Mouse (Mus musculus) MEL (cell line): ENCODE measurements around the gene Gnai2. TPM values are rescaled to one million over a fixed set of nuclear protein-coding genes. Genes with fewer than 3 reads are reported as not detected.

Experiments
- DNase-seq: peaks from one replicate; pipeline ENCODE4 v3.0.0; 2011; ENCODE audit warnings: low read depth, low spot score
- H3K27ac ChIP-seq: 2 replicates; pipeline ENCODE4 v1.5.1; 2012; ENCODE audit warnings: low read depth, mild to moderate bottlenecking, control low read depth, low read length, moderate library complexity; ENCODE audit not compliant: control insufficient read depth
- H3K27me3 ChIP-seq, 2 experiments: fragments of 150-350 bp in 1 of 2; sonication (generic) in 1 of 2; 2 replicates each; pipeline ENCODE4 v1.6.1; 2012; ENCODE audit warnings: low read length in 2 of 2, mild to moderate bottlenecking in 2 of 2, improper control_type of control experiment in 1 of 2, moderate library complexity in 1 of 2; ENCODE audit not compliant: insufficient read depth in 2 of 2, control insufficient read depth in 1 of 2
- H3K36me3 ChIP-seq, 2 experiments: 2 replicates each; pipeline ENCODE4 v1.6.1; 2012 to 2014; ENCODE audit warnings: low read length in 2 of 2, improper control_type of control experiment in 1 of 2, inconsistent platforms in 1 of 2, mild to moderate bottlenecking in 1 of 2; ENCODE audit not compliant: insufficient read depth in 2 of 2, control insufficient read depth in 1 of 2
- H3K4me1 ChIP-seq, 2 experiments: fragments of 150-350 bp in 1 of 2; sonication (generic) in 1 of 2; 2 replicates each; pipeline ENCODE4 v1.6.1; 2012; ENCODE audit warnings: low read length in 2 of 2, improper control_type of control experiment in 1 of 2, mild to moderate bottlenecking in 1 of 2; ENCODE audit not compliant: insufficient read depth in 2 of 2, control insufficient read depth in 1 of 2
- H3K4me3 ChIP-seq, 2 experiments: fragments of 150-350 bp in 1 of 2; sonication (generic) in 1 of 2; 2 replicates each; pipeline ENCODE4 v1.5.1; 2012; ENCODE audit warnings: low read depth in 2 of 2, low read length in 2 of 2, mild to moderate bottlenecking in 2 of 2, moderate library complexity in 2 of 2, control low read depth in 1 of 2, improper control_type of control experiment in 1 of 2; ENCODE audit not compliant: control insufficient read depth in 1 of 2, insufficient read depth in 1 of 2
- H3K79me2 ChIP-seq: 2 replicates; pipeline ENCODE4 v1.6.1; 2012; ENCODE audit warnings: mild to moderate bottlenecking, low read length, moderate library complexity; ENCODE audit not compliant: control insufficient read depth, poor library complexity, insufficient read depth
- H3K9ac ChIP-seq: 2 replicates; pipeline ENCODE4 v1.6.1; 2012; ENCODE audit warnings: low read depth, mild to moderate bottlenecking, control low read depth, low read length, moderate library complexity; ENCODE audit not compliant: control insufficient read depth, poor library complexity, severe bottlenecking
- H3K9me3 ChIP-seq: fragments of 150-350 bp; sonication (generic); replicated peaks from 2 replicates; pipeline ENCODE4 v1.6.1; 2012; ENCODE audit warnings: mild to moderate bottlenecking, low read length, improper control_type of control experiment, moderate library complexity; ENCODE audit not compliant: insufficient read depth
- BHLHE40 ChIP-seq: IDR thresholded peaks from 2 replicates; pipeline ENCODE4 v1.6.1; 2012; ENCODE audit warnings: low read depth, mild to moderate bottlenecking, inconsistent platforms, low read length, improper control_type of control experiment, borderline replicate concordance
- CHD1 ChIP-seq: IDR thresholded peaks from 2 replicates; pipeline ENCODE4 v1.6.1; 2012; ENCODE audit warnings: low read depth, mild to moderate bottlenecking, inconsistent platforms, low read length, improper control_type of control experiment
- CTCF ChIP-seq, 3 experiments: IDR thresholded peaks in 2 of 3; conservative IDR thresholded peaks in 1 of 3; 2 replicates each; pipeline ENCODE4 v1.5.1; 2011 to 2012; ENCODE audit warnings: low read length in 3 of 3, low read depth in 2 of 3, mild to moderate bottlenecking in 2 of 3, improper control_type of control experiment in 1 of 3, inconsistent platforms in 1 of 3, mixed read lengths in 1 of 3, moderate library complexity in 1 of 3; ENCODE audit not compliant: control insufficient read depth in 1 of 3, insufficient read depth in 1 of 3, poor library complexity in 1 of 3, severe bottlenecking in 1 of 3
- E2F4 ChIP-seq: IDR thresholded peaks from 2 replicates; pipeline ENCODE4 v1.6.1; 2011; ENCODE audit warnings: low read depth, low read length, improper control_type of control experiment, borderline replicate concordance
- ELF1 ChIP-seq: IDR thresholded peaks from 2 replicates; pipeline ENCODE4 v1.6.1; 2014; ENCODE audit warnings: low read depth, mild to moderate bottlenecking, inconsistent platforms, low read length, improper control_type of control experiment, moderate library complexity
- JUND ChIP-seq: IDR thresholded peaks from 2 replicates; pipeline ENCODE4 v1.6.1; 2011; ENCODE audit warnings: low read depth, mild to moderate bottlenecking, improper control_type of control experiment, low read length
- MAX ChIP-seq: IDR thresholded peaks from 2 replicates; pipeline ENCODE4 v1.6.1; 2011; ENCODE audit warnings: low read length, improper control_type of control experiment
- MYB ChIP-seq: IDR thresholded peaks from 2 replicates; pipeline ENCODE4 v1.6.1; 2011; ENCODE audit warnings: mild to moderate bottlenecking, low read depth, low read length, improper control_type of control experiment
- POLR2AphosphoS5 ChIP-seq: IDR thresholded peaks from 2 replicates; pipeline ENCODE4 v1.6.1; 2012; ENCODE audit warnings: low read depth, borderline replicate concordance, mild to moderate bottlenecking, inconsistent platforms, low read length, moderate library complexity, mixed read lengths
- SMC3 ChIP-seq: IDR thresholded peaks from 2 replicates; pipeline ENCODE4 v1.6.1; 2011; ENCODE audit warnings: low read depth, low read length, improper control_type of control experiment
- ZC3H11A ChIP-seq: IDR thresholded peaks from 2 replicates; pipeline ENCODE4 v1.6.1; 2012; ENCODE audit warnings: low read depth, mild to moderate bottlenecking, inconsistent platforms, low read length, improper control_type of control experiment
- ZMIZ1 ChIP-seq: IDR thresholded peaks from 2 replicates; pipeline ENCODE4 v1.6.1; 2012; ENCODE audit warnings: low read depth, mild to moderate bottlenecking, inconsistent platforms, low read length, improper control_type of control experiment, moderate library complexity
- ZNF384 ChIP-seq: IDR thresholded peaks from 2 replicates; pipeline ENCODE4 v1.6.1; 2012; ENCODE audit warnings: low read depth, mild to moderate bottlenecking, inconsistent platforms, low read length, improper control_type of control experiment
- polyA plus RNA-seq, 2 experiments: library from polyadenylated mRNA; stranded (reverse) in 1 of 2; unstranded in 1 of 2; fragments of >175 nt in 1 of 2; fragments of >200 nt in 1 of 2; gene quantifications; 2 replicates each; pipeline versions ENCODE4 v1.2.1 to v1.2.4; 2012; ENCODE audit warnings: low replicate concordance in 2 of 2, low read depth in 1 of 2; ENCODE audit not compliant: insufficient read length in 2 of 2, insufficient read depth in 1 of 2, missing spikeins in 1 of 2
- total RNA-seq: library from RNA; depleted of rRNA; stranded (reverse); fragments of 300-350 nt; gene quantifications from 2 replicates; pipeline ENCODE4 v1.2.3, GENCODE M21; 2012

The Gnai2 gene
- total and polyA plus RNA-seq, 3 experiments = 129 to 335 (median 137) TPM

DNA sequence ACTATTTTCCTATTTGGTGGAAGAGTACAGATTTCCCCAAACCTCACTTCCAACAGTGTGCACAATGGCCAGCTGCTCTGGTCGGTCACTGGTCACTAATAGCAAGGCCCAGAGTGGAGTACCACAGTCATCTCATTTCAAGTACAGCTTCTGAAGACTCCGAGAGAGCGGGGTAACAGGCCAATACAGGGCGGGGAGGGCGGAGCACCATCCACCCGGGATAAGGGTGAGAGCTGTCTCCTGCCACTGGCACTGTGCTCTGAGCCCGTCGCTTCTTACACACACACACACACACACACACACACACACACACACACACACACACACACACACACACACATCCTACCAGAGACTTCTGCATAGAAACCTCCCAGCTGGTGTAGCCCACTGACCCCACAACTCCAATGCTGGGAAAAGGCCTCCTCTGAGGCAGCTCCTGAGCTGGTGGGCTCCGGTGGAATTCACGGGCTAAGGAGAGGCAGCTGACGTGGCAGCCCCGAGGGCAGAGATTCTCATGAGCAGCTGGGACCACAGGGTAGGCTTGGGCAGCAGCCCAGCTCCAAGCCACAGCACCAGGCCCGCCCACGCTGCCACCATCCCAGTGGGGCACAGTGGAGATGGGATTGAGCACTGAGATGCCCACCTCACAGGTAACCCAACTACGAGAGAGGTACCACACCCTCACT, 8.9 kb downstream of the Gnai2 start:
- Histone ChIP-seq H3K4me3 (no peak overlapping the region), H3K27ac (no peak overlapping the region), H3K9me3 (no peaks in the 10 kb centered on the region), H3K27me3 (no peaks in the 10 kb centered on the region), H3K79me2 (peaks cover 41% of the 10 kb centered on the region), H3K9ac (no peak overlapping the region), H3K36me3 (peaks cover 1 to 18% of the 10 kb centered on the region in 2 experiments; a peak in 3 of 4 replicates), H3K4me1 (peaks cover 13 to 28% of the 10 kb centered on the region in 2 experiments)
- TF ChIP-seq SMC3 (no peak), CTCF (IDR thresholded peaks at IDR 0.05 in 2 of 3, conservative IDR thresholded peaks at IDR 0.05 in 1 of 3; ENCODE audit: control insufficient read depth in 1 of 3, insufficient read depth in 1 of 3, low read depth in 2 of 3, low read length in 3 of 3, poor library complexity in 1 of 3, severe bottlenecking in 1 of 3) (no peak), ZMIZ1 (no peak), MAX (no peak), CHD1 (no peak)
- no peak for DNase-seq

DNA sequence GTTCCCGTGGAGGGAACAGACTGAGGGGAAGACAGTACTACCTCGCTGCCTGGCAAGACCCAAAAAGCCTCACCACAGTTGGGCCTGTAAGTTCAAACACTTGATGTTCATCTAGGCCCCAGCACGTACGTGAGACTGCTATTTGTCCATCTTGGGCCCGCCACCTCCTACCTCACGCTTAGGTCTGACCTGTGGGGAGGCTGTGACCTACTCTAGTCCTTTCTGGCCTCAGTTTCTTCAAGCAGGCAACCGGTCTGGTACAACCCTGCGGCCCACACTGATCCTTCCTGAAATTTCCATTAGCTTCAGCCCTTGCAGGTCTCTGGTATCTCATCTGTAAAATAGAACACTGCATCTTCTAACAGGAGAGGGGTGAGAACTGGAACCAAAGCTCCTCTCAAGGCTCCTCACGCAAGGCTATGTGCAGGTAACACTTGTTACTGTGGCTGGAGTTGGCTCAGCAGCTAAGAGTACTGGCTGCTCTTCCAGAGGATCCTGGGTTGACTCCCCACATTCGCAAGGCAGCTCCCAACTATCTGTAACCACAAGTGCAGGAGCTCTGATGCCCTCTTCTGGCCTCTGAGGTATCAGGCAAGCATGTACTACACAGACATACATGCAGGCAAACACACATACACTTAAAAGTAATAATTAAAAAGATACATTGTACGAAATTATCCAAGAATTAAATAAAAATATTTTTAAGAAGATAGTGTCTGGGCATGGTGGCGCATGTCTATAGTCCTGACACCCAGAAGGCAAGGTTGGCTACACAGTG, 9.6 kb downstream of the Gnai2 start:
- peaks cover 34% of the 10 kb centered on the region for H3K79me2 ChIP-seq
- DNase-seq = peak; percentile 42
- no peak overlapping the region for H3K27ac ChIP-seq
- H3K27me3 ChIP-seq = no peaks in the 10 kb centered on the region
- H3K4me1 ChIP-seq = peaks cover 13 to 28% of the 10 kb centered on the region in 2 experiments
- TF ChIP-seq ZNF384 (no peak), CTCF (IDR thresholded peaks at IDR 0.05 in 2 of 3, conservative IDR thresholded peaks at IDR 0.05 in 1 of 3; ENCODE audit: control insufficient read depth in 1 of 3, insufficient read depth in 1 of 3, low read depth in 2 of 3, low read length in 3 of 3, poor library complexity in 1 of 3, severe bottlenecking in 1 of 3) (peak; percentile 11 to 38 (median 36); a peak in 4 of 6 replicates)
- H3K9ac ChIP-seq = no peak overlapping the region
- H3K9me3 ChIP-seq = no peaks in the 10 kb centered on the region
- peaks cover 1 to 18% of the 10 kb centered on the region in 2 experiments; a peak in 3 of 4 replicates for H3K36me3 ChIP-seq
- no peak overlapping the region for H3K4me3 ChIP-seq

DNA sequence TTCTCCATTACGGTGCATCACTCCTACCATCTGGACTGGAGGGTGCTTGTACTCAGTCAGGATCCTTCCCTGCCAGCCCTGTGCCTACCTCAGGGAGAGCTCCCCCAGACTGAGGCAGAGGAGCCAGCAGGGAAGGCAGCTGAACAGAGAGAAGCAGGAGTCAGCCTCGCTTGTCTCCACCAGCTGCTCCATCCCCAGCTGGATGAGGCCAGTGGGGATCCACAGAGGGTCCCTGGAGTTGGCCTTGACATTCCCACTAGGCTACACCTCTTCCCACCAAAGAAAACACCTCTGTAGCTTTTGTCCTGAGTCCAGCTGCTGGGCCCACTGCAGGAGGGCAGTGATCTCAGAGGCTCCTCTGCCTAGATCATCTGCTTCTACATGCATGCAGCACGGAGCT, 10.2 kb downstream of the Gnai2 start:
- Histone ChIP-seq H3K4me1 (peaks cover 13 to 26% of the 10 kb centered on the region in 2 experiments), H3K9me3 (no peaks in the 10 kb centered on the region), H3K36me3 (peaks cover 1 to 18% of the 10 kb centered on the region in 2 experiments; a peak in 3 of 4 replicates), H3K9ac (peak overlapping the region; percentile 5; the same call in 1 of the 2 replicates), H3K4me3 (no peak overlapping the region), H3K27me3 (no peaks in the 10 kb centered on the region), H3K27ac (peak overlapping the region; percentile 25), H3K79me2 (peaks cover 34% of the 10 kb centered on the region)
- no peak for TF ChIP-seq MYB
- no peak for TF ChIP-seq ELF1
- no peak for TF ChIP-seq JUND
- no peak for TF ChIP-seq BHLHE40
- no peak for TF ChIP-seq E2F4
- no peak for TF ChIP-seq ZC3H11A
- no peak for TF ChIP-seq SMC3
- no peak for TF ChIP-seq POLR2AphosphoS5
- DNase-seq = no peak
